Mouse (Mus musculus): ENCODE measurements at regions not wholly inside any gene's neighbourhood (a gene's known extent, or its start where the extent isn't known, plus 50 kb on each side); places are given as distances from the start of the nearest gene placed in this dataset.

DNA sequence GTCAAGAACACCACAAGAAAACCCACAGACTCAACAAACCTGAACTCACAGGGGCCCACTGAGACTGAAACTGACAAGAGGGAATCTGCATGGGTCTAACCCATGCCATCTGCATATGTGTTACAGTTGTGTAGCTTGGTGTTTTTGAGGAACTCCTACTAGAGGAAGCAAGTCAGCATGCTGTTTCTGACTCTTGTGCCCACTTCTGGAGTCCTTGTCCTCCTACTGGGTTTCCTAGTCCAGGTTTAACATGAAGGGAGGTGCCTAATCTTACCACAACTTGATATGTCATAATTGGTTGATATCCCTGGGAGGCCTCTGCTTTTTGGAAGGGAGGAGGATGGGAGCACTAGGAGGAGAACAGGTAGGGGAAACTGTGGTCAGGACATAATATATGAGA is 50.2 kb upstream of the Sp4 start:
- H3K4me1 ChIP-seq (ENCODE audit: control insufficient read depth in 1 of 2, insufficient read depth in 2 of 2, low read length in 2 of 2), result no peaks in the 10 kb centered on the region
- no peak overlapping the region for H3K27ac ChIP-seq (ENCODE audit: control insufficient read depth, low read depth, low read length)
- no peaks in the 10 kb centered on the region for H3K79me2 ChIP-seq (ENCODE audit: control insufficient read depth, insufficient read depth, low read length, poor library complexity)
- no peak overlapping the region for H3K9ac ChIP-seq (ENCODE audit: control insufficient read depth, low read depth, low read length, poor library complexity, severe bottlenecking)
- no peaks in the 10 kb centered on the region for H3K36me3 ChIP-seq (ENCODE audit: control insufficient read depth in 1 of 2, insufficient read depth in 2 of 2, low read length in 2 of 2)
- no peaks in the 10 kb centered on the region for H3K27me3 ChIP-seq (ENCODE audit: control insufficient read depth in 1 of 2, insufficient read depth in 2 of 2, low read length in 2 of 2)
- no peak overlapping the region for H3K4me3 ChIP-seq (ENCODE audit: control insufficient read depth in 1 of 2, insufficient read depth in 1 of 2, low read depth in 2 of 2, low read length in 2 of 2)
- H3K9me3 ChIP-seq (replicated peaks; ENCODE audit: insufficient read depth, low read length), result no peaks in the 10 kb centered on the region
- TF ChIP-seq ZC3H11A (IDR thresholded peaks at IDR 0.05; ENCODE audit: low read depth, low read length) (no peak), CHD2 (IDR thresholded peaks at IDR 0.05; ENCODE audit: low read length) (no peak), USF2 (IDR thresholded peaks at IDR 0.05; ENCODE audit: borderline replicate concordance in 1 of 2, insufficient read depth in 1 of 2, low read depth in 1 of 2, low read length in 2 of 2) (no peak), MAZ (IDR thresholded peaks at IDR 0.05; ENCODE audit: low read depth, low read length) (no peak), NRF1 (IDR thresholded peaks at IDR 0.05; ENCODE audit: insufficient read depth, low read depth, low read length, poor library complexity, severe bottlenecking) (no peak), JUND (IDR thresholded peaks at IDR 0.05; ENCODE audit: low read depth, low read length) (no peak), TBP (IDR thresholded peaks at IDR 0.05; ENCODE audit: low read depth, low read length) (no peak), SMC3 (IDR thresholded peaks at IDR 0.05; ENCODE audit: low read depth, low read length) (no peak), MAX (IDR thresholded peaks at IDR 0.05; ENCODE audit: low read length) (no peak)
- peak; percentile 61 for DNase-seq (ENCODE audit: low read depth, low spot score)
